Mouse (Mus musculus) testis, postnatal 14 days (tissue): ENCODE measurements around the gene Apol6.
A peak's percentile ranks its signal among the peaks of the same experiment; 100 is the strongest.

Experiments
- DNase-seq: peaks from one replicate; pipeline ENCODE4 v3.0.0; 2021; ENCODE audit warnings: low spot score

The Apol6 gene

DNA sequence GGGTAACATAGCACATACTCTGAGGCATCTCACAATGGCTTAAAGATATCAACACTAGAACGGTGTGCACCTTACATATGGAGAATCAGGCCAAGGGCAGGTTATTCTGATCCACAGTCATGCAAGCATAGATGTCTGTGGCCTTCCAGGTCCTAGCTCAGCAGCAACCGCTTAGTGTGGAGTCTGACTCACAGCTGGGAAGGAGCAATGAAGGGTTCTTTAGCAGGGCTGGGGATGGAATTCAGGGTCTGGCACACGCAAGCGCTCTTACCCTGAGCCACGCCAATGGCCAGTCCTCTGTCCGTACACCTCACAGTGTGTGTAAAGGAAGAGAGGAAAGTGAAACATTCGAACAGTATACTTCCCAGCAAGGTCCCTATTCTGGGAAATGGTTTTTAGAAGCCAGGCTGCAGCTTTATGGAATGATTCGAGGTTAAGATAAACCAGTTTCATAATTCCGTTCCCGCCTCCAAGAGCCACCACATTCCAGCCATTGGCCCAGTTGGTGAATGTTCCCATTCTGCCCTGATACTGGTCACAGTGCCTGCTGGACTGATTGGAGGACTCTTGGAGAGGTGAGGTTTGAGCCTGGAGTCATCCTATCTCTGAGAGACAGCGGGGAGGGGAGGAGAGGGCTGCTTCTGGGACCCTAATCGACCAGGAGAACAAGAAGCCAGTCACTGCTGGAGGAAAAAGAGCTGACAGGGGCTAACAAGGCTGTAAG is at the start of gene Apol6:
Apol6 (plus strand) TSS at position 133 of the 724 bp plus-strand sequence.
- DNase-seq = no peak

DNA sequence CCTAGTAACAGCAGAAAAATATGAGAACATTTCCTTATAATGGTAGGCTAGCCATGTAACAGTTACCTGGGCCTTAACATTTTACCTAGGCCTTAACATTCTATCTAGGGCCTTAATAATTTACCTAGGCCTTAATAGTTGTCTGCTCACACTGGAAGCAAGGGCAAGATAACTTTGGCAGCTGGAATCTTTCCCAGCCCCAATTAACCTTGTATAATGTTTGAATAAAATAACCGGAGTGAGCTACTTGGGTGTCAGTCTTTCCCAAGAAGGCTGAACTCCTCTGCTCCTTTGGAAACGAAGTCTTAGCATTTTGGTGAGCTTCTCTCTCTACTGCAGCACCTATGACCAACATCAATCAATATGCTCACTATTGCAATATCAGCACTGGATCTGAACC is 46.5 kb upstream of the Apol6 start:
- no peak for DNase-seq

DNA sequence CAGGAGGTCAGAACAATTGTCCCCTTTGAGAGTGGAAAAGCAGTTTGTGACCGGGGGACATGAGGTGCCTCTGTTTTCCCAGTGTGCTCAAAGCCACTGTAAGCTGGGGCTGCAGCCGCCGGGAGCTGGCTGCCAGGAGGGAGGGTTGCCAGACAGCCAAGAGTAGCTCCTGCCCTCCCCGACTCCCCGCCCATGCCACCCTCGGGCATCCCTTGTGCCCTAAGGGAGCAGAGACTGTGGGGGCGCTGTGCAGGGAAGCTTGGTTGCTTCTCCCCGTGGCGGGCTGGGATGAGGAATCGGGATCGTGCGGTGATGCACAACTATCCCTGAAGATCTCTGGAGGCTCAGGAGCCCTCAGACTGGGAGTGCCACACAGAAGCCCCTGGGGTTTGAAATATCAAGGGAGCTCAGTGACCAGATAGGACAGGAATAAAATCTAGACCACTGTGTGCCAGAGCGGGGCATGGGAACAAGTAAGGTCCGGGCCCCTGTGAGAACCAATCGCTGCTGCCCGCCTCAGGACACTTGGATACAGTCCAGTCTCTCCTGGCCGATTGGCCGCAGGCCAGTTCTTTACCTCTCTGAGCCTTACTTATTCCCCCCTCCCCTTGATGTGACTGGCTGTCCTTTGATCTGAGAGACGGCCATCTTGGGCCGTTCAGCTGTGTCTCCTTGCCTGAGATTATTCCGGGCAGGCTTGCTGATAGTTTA is 45.5 kb upstream of the Apol6 start:
- peak; percentile 37 for DNase-seq

GRCm38 (mm10) chr15:77003173-77003867 is 41.2 kb upstream of the Apol6 start:
- no peak for DNase-seq

DNA sequence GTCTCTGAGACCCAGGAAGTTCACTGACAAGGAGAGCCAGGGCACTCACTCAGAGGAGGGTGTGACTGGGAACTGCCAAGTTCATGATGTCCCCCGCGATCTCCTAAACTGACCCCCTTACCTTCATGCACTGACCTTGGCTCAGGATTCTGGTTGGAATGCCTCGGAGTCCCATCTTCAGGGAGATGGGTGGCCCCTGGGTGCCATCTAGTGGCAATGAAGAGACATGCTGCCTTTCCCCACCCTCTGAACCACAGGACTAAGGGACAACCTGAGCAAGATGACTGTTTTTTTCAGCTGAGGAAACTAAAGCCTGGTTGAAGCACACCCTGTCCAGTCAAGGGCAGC is 40.7 kb upstream of the Apol6 start:
- DNase-seq = peak; percentile 39

GRCm38 (mm10) chr15:77008851-77009250 is 35.7 kb upstream of the Apol6 start:
- DNase-seq = no peak

DNA sequence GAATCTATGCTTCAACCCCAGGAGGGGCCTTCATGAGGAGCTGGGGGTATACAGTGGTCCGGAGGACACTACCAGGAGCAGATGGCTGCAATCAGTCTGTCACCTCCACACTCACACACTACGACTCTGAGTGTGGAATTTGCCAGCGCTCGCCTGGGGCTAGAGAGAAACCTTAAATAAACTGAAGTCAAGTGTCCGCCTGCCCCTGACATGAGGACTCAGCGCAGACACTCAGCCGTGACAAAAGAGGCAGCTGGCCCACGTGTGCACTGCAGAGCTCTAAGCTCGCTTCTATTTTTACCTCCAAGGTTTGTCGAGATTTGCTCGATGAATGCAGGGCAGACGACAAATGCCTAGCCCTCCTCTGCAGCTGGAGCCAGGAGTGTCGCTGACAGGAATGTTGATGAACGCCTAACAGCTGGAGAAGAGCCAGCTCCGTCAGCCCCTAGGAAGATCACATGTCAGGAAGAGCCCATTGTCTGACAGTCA is 30.7 kb upstream of the Apol6 start:
- DNase-seq = no peak

DNA sequence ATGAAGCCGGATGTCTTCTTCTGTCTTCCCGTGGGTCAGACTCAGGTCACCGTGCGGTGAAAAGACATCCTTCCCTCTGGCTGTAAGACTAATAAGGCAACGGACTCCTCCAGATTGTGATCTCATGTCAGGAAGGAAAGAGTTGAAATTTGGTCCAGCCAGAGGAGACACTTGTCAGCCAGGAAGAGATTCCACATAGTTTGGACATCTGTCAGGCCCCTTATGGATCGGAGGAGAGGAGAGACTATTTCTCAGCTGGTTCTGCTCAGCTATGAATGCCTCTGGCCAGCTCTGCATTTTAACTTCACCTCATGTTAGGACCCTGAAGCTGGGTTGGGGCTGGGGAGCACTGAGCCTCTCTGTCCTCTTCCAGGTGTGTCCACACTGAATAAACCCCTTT is 30.1 kb upstream of the Apol6 start:
- no peak for DNase-seq

DNA sequence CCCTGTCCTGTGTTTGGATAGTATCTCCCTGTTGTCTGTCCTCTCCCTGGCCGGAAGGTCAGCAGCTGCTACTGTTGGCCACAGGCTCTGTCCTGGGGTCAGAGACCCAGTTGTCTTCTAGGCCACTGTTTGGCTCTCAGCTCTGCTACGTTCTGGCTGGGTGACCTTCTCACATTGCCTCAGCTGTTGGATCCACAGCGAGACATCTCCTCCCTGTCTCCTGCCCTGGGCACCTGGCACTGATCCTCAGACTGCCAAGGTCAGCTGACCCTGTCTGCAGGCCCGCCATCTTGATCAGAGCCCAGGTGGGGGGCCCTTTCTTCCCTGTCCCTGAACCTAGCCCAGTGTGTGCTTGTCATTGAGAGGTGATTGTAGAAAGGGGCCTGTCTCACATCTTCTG is 29.5 kb upstream of the Apol6 start:
- DNase-seq = no peak

- no peak for DNase-seq
These were observed 28.0 kb upstream of the Apol6 start for GRCm38 (mm10) chr15:77016509-77016908.

GRCm38 (mm10) chr15:77017897-77018296 is 26.6 kb upstream of the Apol6 start:
- DNase-seq = no peak

DNA sequence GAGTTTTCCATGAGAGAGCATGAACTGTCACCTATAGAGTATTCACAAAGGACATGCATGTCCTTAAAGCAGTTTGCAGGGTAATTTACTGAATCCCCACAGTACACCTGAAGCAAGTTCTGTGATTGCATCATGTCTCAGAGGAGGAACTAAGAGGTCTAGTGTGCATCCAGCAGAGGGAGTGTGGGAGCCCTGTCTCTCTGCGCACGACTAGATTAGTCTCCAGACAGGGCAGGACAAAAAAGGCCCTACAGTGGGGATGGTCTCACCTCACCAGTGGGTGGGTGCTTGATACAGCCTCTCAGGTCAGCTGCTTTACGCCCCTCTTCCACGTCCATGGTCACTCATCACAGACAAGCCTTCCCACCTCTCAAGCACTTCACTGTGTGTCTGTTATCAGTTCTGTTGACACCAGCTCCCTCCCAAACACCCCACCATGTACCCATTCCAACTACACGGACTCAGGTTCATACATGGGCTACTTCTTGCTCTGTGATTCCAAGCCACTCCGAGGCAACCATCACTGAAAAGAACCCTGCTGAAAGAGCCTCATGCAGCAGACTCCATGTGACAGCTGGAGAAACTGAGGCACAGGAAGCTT is 25.7 kb upstream of the Apol6 start:
- DNase-seq = no peak

DNA sequence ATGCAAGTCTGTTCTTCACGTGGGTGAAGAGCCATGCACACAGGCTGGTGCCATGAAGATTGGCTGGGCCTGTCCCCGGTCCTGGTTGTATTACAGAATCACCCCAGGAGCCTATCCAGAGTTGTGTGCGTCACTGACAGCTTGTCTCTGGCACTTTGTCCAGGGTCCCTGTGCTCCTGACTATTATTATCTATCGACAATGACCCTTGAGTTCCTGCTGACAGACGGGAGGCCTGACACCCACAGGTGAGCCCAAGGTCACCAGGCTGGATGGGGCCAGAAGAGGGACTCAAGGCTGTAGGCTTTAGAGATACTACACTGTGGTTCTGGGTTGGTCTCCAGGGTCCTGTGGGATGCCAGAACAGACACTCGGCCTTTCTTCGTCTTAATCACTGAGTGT is 25.0 kb upstream of the Apol6 start:
- DNase-seq = no peak

- no peak for DNase-seq
These were observed 24.4 kb upstream of the Apol6 start for GRCm38 (mm10) chr15:77020136-77020535.

GRCm38 (mm10) chr15:77021056-77021455 is 23.5 kb upstream of the Apol6 start:
- no peak for DNase-seq

DNA sequence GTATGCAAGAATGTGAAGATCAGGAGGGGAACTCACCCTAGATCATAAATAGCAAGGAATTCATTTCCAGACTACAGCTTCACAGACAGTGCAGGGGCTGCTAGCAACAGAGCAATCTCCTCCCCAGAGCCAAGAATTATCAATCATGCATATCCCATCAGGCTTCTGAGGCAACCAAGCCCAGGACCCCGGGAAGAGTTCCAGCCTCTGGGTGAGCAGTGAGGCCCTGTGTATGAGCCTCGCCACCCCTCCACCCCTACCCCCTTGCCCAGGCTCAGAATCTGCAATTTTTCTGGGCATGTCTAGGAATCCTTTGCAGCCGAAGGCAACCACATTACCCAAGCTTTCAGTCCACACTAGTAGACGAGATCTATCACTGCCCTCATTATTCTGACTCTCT is 22.7 kb upstream of the Apol6 start:
- no peak for DNase-seq

- no peak for DNase-seq
These were observed 22.1 kb upstream of the Apol6 start for GRCm38 (mm10) chr15:77022401-77022957.

- DNase-seq = no peak
These were observed 18.5 kb upstream of the Apol6 start for GRCm38 (mm10) chr15:77025884-77026583.

- no peak for DNase-seq
These were observed 17.4 kb upstream of the Apol6 start for GRCm38 (mm10) chr15:77027117-77027516.

GRCm38 (mm10) chr15:77027675-77028074 is 16.9 kb upstream of the Apol6 start:
- no peak for DNase-seq

DNA sequence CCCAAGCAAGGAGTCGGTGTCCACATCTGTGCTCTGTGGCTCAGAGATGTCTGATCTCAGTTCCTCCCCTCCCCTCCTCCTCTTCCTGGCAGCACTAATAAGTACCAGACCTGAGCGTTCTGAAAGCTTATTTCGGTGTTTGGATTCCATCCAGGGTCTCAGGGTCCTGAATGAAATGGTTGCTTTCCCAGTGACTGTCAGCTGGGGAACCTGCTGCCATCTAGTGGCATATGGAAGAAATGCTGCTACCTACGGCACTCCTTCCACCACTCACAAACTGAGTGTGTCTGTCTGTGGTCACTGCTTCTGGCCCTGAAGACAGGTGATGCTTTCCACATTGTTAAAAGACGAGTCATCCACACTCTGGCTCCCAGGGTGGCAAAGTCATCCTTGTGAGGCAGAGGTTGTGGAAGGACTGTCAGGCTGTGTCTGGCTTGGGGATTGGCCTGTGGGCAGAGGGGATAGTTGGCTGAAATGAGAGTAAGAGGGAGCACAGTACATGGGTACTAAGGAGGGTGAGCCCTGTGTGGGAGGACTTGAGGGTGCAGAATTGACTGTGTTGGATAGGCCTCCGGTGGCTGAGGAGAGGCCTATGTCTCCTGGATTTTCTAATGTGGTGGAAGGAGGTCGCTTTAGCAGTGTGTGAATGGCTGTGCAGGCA is 15.1 kb upstream of the Apol6 start:
- DNase-seq = peak; percentile 63
